Mouse (Mus musculus) right cerebral cortex, postnatal 4 days (tissue): ENCODE measurements around the gene Ulk1.
"Not testable (repeated sequence)": the region's sequence is repeated elsewhere in the genome, so short reads cannot be mapped to it uniquely, and the experiment has no call there.

ENCODE experiments used
- DNase-seq: peaks from one replicate; pipeline ENCODE4 v3.0.0-alpha.2; 2022

The Ulk1 gene

DNA sequence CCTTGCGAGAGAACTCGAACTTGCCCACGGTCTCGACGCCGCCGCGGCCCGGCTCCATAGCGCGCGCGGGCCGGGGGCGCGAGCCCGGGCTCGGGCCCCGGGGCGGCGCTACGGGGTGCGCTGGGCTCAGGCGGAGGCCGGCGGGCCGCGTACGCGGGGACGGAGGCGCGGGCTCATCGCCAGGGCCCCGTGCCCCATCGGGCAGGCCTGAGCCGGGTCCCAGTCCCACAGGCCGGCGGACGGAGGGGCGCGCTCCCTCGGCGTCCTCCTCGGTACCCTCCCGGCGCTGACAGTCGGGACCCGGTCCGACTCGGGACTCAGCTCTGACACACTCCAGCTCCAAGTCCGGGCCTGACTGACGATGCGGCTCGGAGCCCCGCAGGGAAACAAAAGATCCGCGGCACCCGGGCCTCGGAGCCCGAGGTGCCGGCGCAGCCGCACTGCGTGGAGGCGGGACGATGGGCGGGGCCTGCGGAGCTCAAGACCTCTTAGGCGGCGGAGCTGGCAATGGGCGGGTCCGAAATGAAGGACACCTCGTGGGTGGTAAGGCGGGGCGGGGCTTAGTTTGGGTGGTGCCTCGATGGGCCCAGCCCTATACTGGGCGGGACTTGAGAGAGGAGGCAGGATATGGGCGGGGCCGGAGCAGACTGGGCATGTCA, at the start of gene Ulk1:
Gene Ulk1, minus strand, starts transcription at position 431 of the 659 bp plus-strand sequence.
- peak; percentile 99 for DNase-seq

- DNase-seq = no peak
Measured at GRCm38 (mm10) chr5:110859013-110859650, 49.2 kb upstream of the Ulk1 start.

GRCm38 (mm10) chr5:110857091-110857490, 47.2 kb upstream of the Ulk1 start:
- DNase-seq = no peak

DNA sequence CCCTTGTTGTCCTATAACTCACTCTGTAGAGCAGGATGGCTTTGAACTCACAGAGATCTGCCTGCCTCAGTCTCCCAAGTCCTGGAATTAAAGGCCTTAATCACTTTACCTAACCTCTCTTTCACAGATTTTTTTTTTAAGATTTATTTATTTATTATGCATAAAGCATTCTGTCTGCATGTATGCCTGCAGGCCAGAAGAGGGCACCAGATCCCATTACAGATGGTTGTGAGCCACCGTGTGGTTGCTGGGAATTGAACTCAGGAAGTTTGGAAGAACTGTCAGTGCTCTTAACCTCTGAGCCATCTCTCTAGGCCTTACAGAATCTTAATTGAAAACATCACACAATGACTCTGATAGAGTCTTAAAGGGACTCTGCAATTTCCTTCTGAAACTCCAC, 43.1 kb upstream of the Ulk1 start:
- DNase-seq = no peak

GRCm38 (mm10) chr5:110841046-110841862, 31.4 kb upstream of the Ulk1 start:
- DNase-seq = no peak

DNA sequence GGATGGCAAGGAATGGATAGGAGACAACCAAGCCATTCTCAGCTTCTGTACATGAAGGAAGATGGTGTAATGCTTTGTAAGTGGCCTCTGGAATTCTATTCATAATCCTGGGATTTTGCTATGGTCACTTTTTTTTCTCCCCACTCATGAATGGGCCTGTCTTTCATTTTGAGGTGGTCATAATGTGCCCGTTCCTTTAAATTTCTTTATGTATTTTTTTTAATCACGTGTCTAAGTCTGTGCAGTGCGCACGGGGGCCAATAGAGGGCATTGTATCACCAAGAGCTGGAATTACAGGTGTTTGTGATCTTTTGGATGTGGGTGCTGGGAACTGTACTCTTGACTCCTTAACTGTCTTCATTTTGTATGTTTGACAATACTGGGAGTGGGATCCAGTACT, 30.6 kb upstream of the Ulk1 start:
- peak; percentile 29 for DNase-seq

- peak; percentile 92 for DNase-seq
Measured at GRCm38 (mm10) chr5:110839678-110840365, 29.9 kb upstream of the Ulk1 start, which contains the start of the genes Hscb and Chek2. Gene Hscb, minus strand, starts transcription at chr5:110839777. Gene Chek2, plus strand, starts transcription at chr5:110839979.

- no peak for DNase-seq
Measured at GRCm38 (mm10) chr5:110839038-110839677, 29.3 kb upstream of the Ulk1 start.

GRCm38 (mm10) chr5:110838016-110838415, 28.1 kb upstream of the Ulk1 start:
- not testable (repeated sequence) for DNase-seq

GRCm38 (mm10) chr5:110835959-110836358, 26.1 kb upstream of the Ulk1 start:
- DNase-seq = peak; percentile 59

DNA sequence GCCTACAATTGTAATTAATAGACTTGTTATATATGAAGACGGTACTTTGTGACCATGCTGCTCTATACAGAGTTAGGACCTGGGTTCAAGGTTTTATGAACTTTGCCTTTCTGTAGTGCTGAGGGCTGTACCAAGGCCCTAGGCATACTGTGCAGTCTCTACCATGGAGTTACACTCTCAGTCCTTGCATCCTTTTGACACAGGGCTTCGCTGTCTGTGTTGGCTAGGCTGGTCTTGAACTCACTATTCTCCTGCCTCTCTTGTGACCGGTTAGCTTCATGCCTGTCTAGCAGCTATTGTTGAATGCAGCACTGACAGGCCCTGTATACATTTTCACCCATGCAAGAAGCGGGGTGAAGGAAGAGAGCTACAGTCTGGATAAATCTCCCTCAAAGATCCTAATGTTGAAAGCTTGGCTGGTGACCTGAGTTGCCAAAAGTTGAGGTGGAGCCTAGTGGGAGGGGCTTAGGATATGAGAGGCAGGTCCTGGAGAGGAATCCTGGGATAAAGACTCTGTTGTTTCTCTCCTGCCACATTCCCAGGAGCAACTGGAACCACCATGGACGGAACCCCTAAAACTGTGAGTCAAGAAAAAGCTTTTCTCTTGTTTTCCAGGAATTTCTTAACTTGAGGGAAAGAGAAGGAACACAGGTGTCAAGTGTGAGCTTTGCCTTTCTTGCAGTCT, 21.3 kb upstream of the Ulk1 start:
- DNase-seq = no peak

DNA sequence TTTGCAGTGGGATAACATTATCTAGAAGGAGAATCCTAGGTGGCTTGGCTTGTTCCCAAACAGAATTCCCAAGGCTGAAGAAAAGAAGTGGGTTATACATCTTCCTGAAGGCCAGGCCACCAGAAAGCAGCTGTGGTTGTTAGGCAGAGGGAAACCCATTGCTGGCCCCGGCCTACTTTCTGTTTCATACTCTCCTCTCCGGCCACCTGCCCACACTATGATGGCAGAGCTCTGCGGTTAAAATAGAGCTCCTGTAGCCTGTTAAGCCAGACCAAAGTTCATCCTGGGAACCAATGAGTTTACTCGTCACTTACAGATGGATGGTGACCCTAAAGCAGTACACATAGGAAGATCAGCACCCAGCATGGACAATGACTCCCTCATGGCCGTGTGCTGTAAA, 17.7 kb upstream of the Ulk1 start:
- DNase-seq = no peak

GRCm38 (mm10) chr5:110826781-110827495, 17.0 kb upstream of the Ulk1 start:
- no peak for DNase-seq

GRCm38 (mm10) chr5:110824421-110824820, 14.5 kb upstream of the Ulk1 start:
- DNase-seq = no peak

DNA sequence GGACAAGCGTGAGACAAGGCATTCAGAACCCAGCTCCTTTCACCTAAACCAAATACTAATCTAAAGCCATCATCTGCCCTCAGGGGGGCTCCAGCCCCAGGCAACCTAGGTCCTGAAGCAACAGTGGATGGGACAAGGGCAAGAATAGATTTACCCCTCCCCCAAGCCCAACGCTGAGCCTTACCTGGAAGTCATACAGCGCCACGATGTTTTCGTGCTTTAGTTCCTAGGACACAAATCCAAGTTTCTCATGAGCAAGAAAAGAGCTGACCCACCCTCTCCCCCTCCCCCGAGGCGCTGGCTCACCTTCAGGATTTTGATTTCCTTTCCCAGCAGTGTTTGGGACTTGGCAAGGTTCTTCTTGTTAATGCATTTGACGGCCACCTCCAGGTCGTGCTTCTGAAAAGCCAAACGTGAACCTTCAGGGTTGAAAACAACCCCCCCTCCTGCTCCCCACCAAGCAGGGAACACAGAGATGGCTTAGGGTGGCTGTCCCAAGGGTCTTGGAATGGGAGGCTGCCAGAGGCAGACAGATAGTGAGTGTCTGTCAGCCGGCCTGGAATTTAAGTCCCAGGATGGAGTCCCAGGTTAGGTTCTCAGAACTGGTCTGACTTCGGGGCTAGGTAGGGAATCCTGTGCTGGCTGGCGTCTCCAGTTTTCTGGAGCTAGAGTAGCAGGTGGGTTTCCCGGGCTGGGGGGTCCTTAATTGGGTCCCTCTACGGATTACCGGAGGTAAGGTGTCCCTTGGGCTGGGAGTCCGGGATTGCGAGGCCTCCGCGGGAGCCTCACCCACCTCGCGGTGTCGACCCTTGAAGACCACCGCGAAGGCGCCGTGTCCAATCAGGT, 853 bp downstream of the Ulk1 start:
- DNase-seq = no peak

DNA sequence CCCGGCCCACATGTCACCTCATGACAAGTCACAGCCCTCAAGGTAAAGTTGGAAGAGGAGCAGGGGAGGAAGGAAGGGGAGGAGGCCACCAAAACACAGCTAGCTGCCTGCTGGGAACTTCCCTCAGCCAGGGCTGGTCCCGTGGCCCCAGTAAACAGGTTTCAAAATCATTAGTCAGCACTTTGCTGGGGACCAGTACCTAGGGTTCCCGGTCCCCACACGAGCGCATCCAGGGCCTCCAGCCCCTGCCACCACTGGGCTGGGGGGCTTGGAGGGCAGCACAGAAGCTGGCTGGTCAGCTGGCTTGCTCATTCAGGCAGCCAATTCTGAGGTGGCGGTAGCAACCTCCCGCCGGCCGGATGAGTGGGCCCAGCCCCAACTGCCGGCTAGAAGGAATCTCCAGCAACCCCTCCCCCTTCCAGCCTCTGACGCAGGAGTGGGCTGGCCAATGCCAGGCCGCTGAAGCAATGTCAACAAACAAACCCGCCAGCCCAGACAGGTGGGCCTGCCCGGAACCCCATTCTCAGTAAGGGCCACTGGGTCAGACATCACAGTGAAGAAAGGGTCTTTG, 1.8 kb downstream of the Ulk1 start:
- peak; percentile 63 for DNase-seq

DNA sequence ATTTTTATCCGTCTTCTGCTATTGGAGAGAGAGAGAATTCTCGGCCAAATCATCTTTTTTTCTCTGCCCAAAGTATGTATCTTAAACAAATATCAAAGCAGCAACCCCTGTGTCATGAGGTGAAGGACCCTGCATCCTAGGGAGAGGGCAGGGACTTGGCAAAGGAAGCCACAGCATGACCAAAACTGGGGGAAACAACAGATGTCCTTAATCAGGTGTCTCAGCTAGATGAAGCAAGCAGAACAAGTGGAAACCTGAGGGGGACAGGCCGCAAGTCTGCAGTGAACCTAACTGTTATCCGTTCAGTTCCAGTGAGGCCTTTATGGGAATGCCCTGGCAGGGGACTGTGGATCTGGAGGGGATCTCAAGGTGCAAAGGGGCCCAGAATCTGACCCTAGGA, 2.4 kb downstream of the Ulk1 start:
- DNase-seq = no peak

DNA sequence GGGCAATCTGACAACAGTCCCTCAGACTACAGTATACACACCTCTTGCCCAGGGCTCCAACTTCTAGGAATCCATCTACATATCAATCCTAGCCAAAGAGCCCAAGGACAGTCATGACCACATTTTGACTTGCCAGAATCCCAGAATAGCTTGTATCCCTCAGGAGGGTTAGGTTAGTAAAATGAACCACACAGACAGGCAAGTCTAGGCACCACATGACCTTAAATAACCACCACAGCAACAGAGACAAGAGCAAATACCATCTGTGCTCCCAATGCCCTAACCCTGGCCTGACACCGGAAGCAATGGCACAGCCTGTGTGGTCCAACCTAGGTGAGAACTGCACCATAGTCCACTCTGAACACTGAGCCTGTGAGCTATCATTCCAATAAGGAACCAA, 3.2 kb downstream of the Ulk1 start:
- DNase-seq = no peak

GRCm38 (mm10) chr5:110806154-110806553, 3.7 kb downstream of the Ulk1 start:
- DNase-seq = no peak
